Mouse (Mus musculus) liver, adult 2 months (tissue): ENCODE measurements around the gene Cox18. TPM values are rescaled to one million over a fixed set of nuclear protein-coding genes. Genes with fewer than 3 reads are reported as not detected.

Source experiments
- DNase-seq: peaks from one replicate; pipeline ENCODE4 v3.0.0-alpha.2; 2011; ENCODE audit warnings: low read depth, low spot score; ENCODE audit errors: extremely low read depth
- H3K27ac ChIP-seq: fragments of 200-500 bp; replicated peaks from 2 replicates; pipeline ENCODE4 v1.5.1; 2012; ENCODE audit warnings: low read depth, mild to moderate bottlenecking, control low read depth, inconsistent platforms, low read length; ENCODE audit not compliant: insufficient read depth
- H3K27me3 ChIP-seq: fragments of 200-500 bp; 2 replicates; pipeline ENCODE4 v1.6.1; 2012; ENCODE audit warnings: mild to moderate bottlenecking, moderate library complexity, low read length, inconsistent platforms; ENCODE audit not compliant: control insufficient read depth, insufficient read depth
- H3K36me3 ChIP-seq: fragments of 200-500 bp; 2 replicates; pipeline ENCODE4 v1.6.1; 2012; ENCODE audit warnings: low read length, inconsistent platforms; ENCODE audit not compliant: control insufficient read depth, insufficient read depth
- H3K4me1 ChIP-seq: fragments of 200-500 bp; 2 replicates; pipeline ENCODE4 v1.6.1; 2011; ENCODE audit warnings: low read length; ENCODE audit not compliant: control insufficient read depth, insufficient read depth
- H3K4me3 ChIP-seq: fragments of 200-500 bp; 2 replicates; pipeline ENCODE4 v1.5.1; 2011; ENCODE audit warnings: low read depth, mild to moderate bottlenecking, control low read depth, low read length, moderate library complexity; ENCODE audit not compliant: insufficient read depth
- H3K79me2 ChIP-seq: fragments of 200-500 bp; 2 replicates; pipeline ENCODE4 v1.6.1; 2012; ENCODE audit warnings: inconsistent platforms, mild to moderate bottlenecking, low read length, moderate library complexity; ENCODE audit not compliant: control insufficient read depth, insufficient read depth
- H3K9ac ChIP-seq: fragments of 200-500 bp; 2 replicates; pipeline ENCODE4 v1.6.1; 2012; ENCODE audit warnings: low read depth, mild to moderate bottlenecking, control low read depth, inconsistent platforms, low read length
- CTCF ChIP-seq: fragments of 200-500 bp; IDR thresholded peaks from 2 replicates; pipeline ENCODE4 v1.5.1; 2011; ENCODE audit warnings: low read depth, low read length, control low read depth
- POLR2A ChIP-seq: fragments of 200-500 bp; IDR thresholded peaks from 2 replicates; pipeline ENCODE4 v1.6.1; 2011; ENCODE audit warnings: low read length, control low read depth; ENCODE audit not compliant: insufficient read depth; ENCODE audit errors: extremely low read depth
- WGBS: fragments of 180-500 bp; shearing (Covaris S2); methylation state at CpG from one replicate; pipeline ENCODE4 v1.1.7; 2018; 5-methylcytosine and 5-hydroxymethylcytosine counted together
- polyA plus RNA-seq: library from polyadenylated mRNA; depleted of rRNA; stranded (reverse); fragments of >200 nt; gene quantifications from 2 replicates; pipeline ENCODE4 v1.2.3, GENCODE M21; 2012; rRNA removed
- total RNA-seq: library from RNA; depleted of rRNA; stranded (reverse); fragments of >200 nt; gene quantifications from 2 replicates; pipeline ENCODE4 v1.2.3, GENCODE M21; 2014; rRNA removed

The Cox18 gene
- total and polyA plus RNA-seq, 2 experiments: 10.0 to 23.2 TPM

- Histone ChIP-seq H3K9ac (no peak overlapping the region), H3K27ac (no peak overlapping the region), H3K4me3 (no peak overlapping the region), H3K4me1 (peaks cover 10% of the 10 kb centered on the region), H3K36me3 (no peaks in the 10 kb centered on the region), H3K27me3 (no peaks in the 10 kb centered on the region), H3K79me2 (no peaks in the 10 kb centered on the region)
- DNase-seq: peak; percentile 66
- TF ChIP-seq POLR2A (no peak), CTCF (no peak)
- WGBS: 44% methylated on average over 16 of the region's 16 CpGs
Measured at GRCm38 (mm10) chr5:90199922-90200632, 23.7 kb downstream of the Cox18 start.

GRCm38 (mm10) chr5:90194831-90195230, 29.0 kb downstream of the Cox18 start:
- Histone ChIP-seq H3K4me3 (no peak overlapping the region), H3K27ac (no peak overlapping the region), H3K36me3 (no peaks in the 10 kb centered on the region), H3K27me3 (no peaks in the 10 kb centered on the region), H3K9ac (no peak overlapping the region), H3K4me1 (no peaks in the 10 kb centered on the region), H3K79me2 (no peaks in the 10 kb centered on the region)
- 19% methylated on average over 6 of the region's 6 CpGs for WGBS
- TF ChIP-seq CTCF (peak; percentile 52), POLR2A (no peak)
- DNase-seq: peak; percentile 50

GRCm38 (mm10) chr5:90182782-90183181, 41.0 kb downstream of the Cox18 start:
- H3K79me2 ChIP-seq: no peaks in the 10 kb centered on the region
- no peak overlapping the region for H3K27ac ChIP-seq
- TF ChIP-seq CTCF (no peak), POLR2A (no peak)
- no peaks in the 10 kb centered on the region for H3K27me3 ChIP-seq
- H3K4me1 ChIP-seq: no peaks in the 10 kb centered on the region
- 70% methylated on average over 5 of the region's 5 CpGs for WGBS
- no peaks in the 10 kb centered on the region for H3K36me3 ChIP-seq
- no peak overlapping the region for H3K4me3 ChIP-seq
- no peak for DNase-seq
- H3K9ac ChIP-seq: no peak overlapping the region

- Histone ChIP-seq H3K27me3 (no peaks in the 10 kb centered on the region), H3K9ac (no peak overlapping the region), H3K79me2 (no peaks in the 10 kb centered on the region), H3K27ac (no peak overlapping the region), H3K4me3 (no peak overlapping the region), H3K4me1 (no peaks in the 10 kb centered on the region), H3K36me3 (no peaks in the 10 kb centered on the region)
- WGBS: 79% methylated on average over 5 of the region's 5 CpGs
- DNase-seq: no peak
- TF ChIP-seq CTCF (no peak), POLR2A (no peak)
Measured at GRCm38 (mm10) chr5:90179094-90179493, 44.7 kb downstream of the Cox18 start.

DNA sequence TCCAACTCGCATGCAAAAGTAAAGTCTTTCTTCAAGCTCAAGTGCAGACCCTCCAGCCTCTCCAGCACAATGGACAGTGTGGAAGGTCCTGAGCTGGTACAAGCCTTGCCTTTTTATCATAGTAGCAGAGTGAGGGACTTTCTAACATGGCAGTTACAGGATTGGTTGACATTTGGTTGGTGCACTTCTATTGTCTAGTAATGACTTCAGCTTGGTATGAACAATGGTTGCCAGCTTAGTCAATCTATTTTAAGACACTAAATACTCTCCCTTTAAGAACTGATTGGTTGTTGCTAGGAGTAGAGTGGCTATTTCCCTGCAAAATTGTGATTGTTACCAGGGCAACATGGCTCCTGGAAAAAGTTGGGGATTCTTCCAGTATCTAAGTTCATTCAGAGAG, 45.7 kb downstream of the Cox18 start:
- DNase-seq: no peak
- H3K27ac ChIP-seq: no peak overlapping the region
- no peaks in the 10 kb centered on the region for H3K79me2 ChIP-seq
- H3K4me1 ChIP-seq: no peaks in the 10 kb centered on the region
- no peak overlapping the region for H3K4me3 ChIP-seq
- H3K36me3 ChIP-seq: no peaks in the 10 kb centered on the region
- no peaks in the 10 kb centered on the region for H3K27me3 ChIP-seq
- WGBS: 86% methylated on average over 1 of the region's 1 CpGs
- H3K9ac ChIP-seq: no peak overlapping the region
- no peak for TF ChIP-seq CTCF
- no peak for TF ChIP-seq POLR2A

Other genes with a start within 250 kb of the Cox18 start
- gene Ankrd17, start 142.6 kb upstream of the Cox18 start, total RNA-seq: 37.8 and 40.9 TPM in 2 replicates
- gene Ankrd17, start 142.6 kb upstream of the Cox18 start, polyA plus RNA-seq: 11.0 and 12.7 TPM in 2 replicates
- 1.2 and 1.3 TPM in 2 replicates for gene Gm9958, start 143.2 kb upstream of the Cox18 start, total RNA-seq
- 0.87 and 0.97 TPM in 2 replicates for gene Gm9958, start 143.2 kb upstream of the Cox18 start, polyA plus RNA-seq
- gene Alb, start 236.9 kb upstream of the Cox18 start, total RNA-seq: 64,755 and 74,209 TPM in 2 replicates
- 38,500 and 40,596 TPM in 2 replicates for gene Alb, start 236.9 kb upstream of the Cox18 start, polyA plus RNA-seq